Mouse (Mus musculus) erythroblast, embryonic 14.5 days (primary cell): ENCODE data around the gene Rara. TPM values are rescaled to one million over a fixed set of nuclear protein-coding genes. Genes with fewer than 3 reads are reported as not detected.

ENCODE experiments used
- H3K27me3 ChIP-seq: 2 replicates; pipeline ENCODE4 v1.6.1; 2012; ENCODE audit warnings: inconsistent platforms; ENCODE audit not compliant: control insufficient read depth
- H3K36me3 ChIP-seq: 2 replicates; pipeline ENCODE4 v1.6.1; 2012; ENCODE audit warnings: mild to moderate bottlenecking, inconsistent platforms; ENCODE audit not compliant: control insufficient read depth
- H3K4me1 ChIP-seq: 2 replicates; pipeline ENCODE4 v1.6.1; 2012; ENCODE audit warnings: inconsistent platforms; ENCODE audit not compliant: control insufficient read depth
- H3K4me3 ChIP-seq: replicated peaks from 2 replicates; pipeline ENCODE3; 2012; ENCODE audit warnings: moderate library complexity, mild to moderate bottlenecking, inconsistent platforms
- H3K9me3 ChIP-seq: 2 replicates; pipeline ENCODE4 v1.6.1; 2012; ENCODE audit warnings: low read length, inconsistent platforms, mixed read lengths; ENCODE audit not compliant: control insufficient read depth
- GATA1 ChIP-seq: IDR thresholded peaks from 2 replicates; pipeline ENCODE4 v1.6.1; 2012; ENCODE audit warnings: low read length, inconsistent platforms, mixed read lengths
- TAL1 ChIP-seq: IDR thresholded peaks from 3 replicates; pipeline ENCODE4 v1.6.1; 2012; ENCODE audit warnings: low read length, inconsistent platforms, mixed read lengths
- polyA plus RNA-seq: library from polyadenylated mRNA; stranded (reverse); fragments of >175 nt; gene quantifications from 2 replicates; pipeline ENCODE4 v1.2.3, GENCODE M21; 2012

Gene Rara
- 0.20 and 0.32 TPM in 2 replicates for polyA plus RNA-seq

GRCm38 (mm10) chr11:98927438-98928076 lies at the start of gene Rara:
Gene Rara (plus strand): TSS chr11:98927818.
- Histone ChIP-seq H3K36me3 (peaks cover 36% of the 10 kb centered on the region), H3K27me3 (peaks cover 54% of the 10 kb centered on the region), H3K4me1 (peaks cover 32% of the 10 kb centered on the region), H3K9me3 (no peaks in the 10 kb centered on the region), H3K4me3 (peak within 1 kb of the TSS; percentile 32)
- no peak for TF ChIP-seq GATA1

- H3K27me3 ChIP-seq = no peaks in the 10 kb centered on the region
- H3K36me3 ChIP-seq = peaks cover 77% of the 10 kb centered on the region
- no peak overlapping the region for H3K4me3 ChIP-seq
- peaks cover 17% of the 10 kb centered on the region for H3K4me1 ChIP-seq
- TF ChIP-seq TAL1 (no peak), GATA1 (no peak)
- H3K9me3 ChIP-seq = no peaks in the 10 kb centered on the region
These were observed 39.9 kb upstream of the Rara start for GRCm38 (mm10) chr11:98887703-98888102.

- Histone ChIP-seq H3K4me1 (peaks cover 17% of the 10 kb centered on the region), H3K4me3 (no peak overlapping the region), H3K9me3 (peaks cover 4% of the 10 kb centered on the region; the same call in 1 of the 2 replicates), H3K36me3 (peaks cover 90% of the 10 kb centered on the region), H3K27me3 (no peaks in the 10 kb centered on the region)
- no peak for TF ChIP-seq GATA1
- no peak for TF ChIP-seq TAL1
These were observed 38.5 kb upstream of the Rara start for GRCm38 (mm10) chr11:98889077-98889476.

- H3K4me3 ChIP-seq = no peak overlapping the region
- H3K36me3 ChIP-seq = peaks cover 92% of the 10 kb centered on the region
- peaks cover 17% of the 10 kb centered on the region for H3K4me1 ChIP-seq
- H3K27me3 ChIP-seq = no peaks in the 10 kb centered on the region
- TF ChIP-seq TAL1 = no peak
- no peak for TF ChIP-seq GATA1
- peaks cover 4% of the 10 kb centered on the region; the same call in 1 of the 2 replicates for H3K9me3 ChIP-seq
These were observed 37.6 kb upstream of the Rara start for GRCm38 (mm10) chr11:98889977-98890376.

GRCm38 (mm10) chr11:98892426-98892825 lies 35.2 kb upstream of the Rara start:
- Histone ChIP-seq H3K4me1 (peaks cover 15% of the 10 kb centered on the region), H3K4me3 (no peak overlapping the region), H3K9me3 (peaks cover 4% of the 10 kb centered on the region; the same call in 1 of the 2 replicates), H3K36me3 (peaks cover 95% of the 10 kb centered on the region), H3K27me3 (no peaks in the 10 kb centered on the region)
- TF ChIP-seq GATA1 (no peak), TAL1 (no peak)

- no peak for TF ChIP-seq GATA1
- TF ChIP-seq TAL1 = no peak
- Histone ChIP-seq H3K4me1 (peaks cover 43% of the 10 kb centered on the region), H3K27me3 (no peaks in the 10 kb centered on the region), H3K9me3 (no peaks in the 10 kb centered on the region), H3K4me3 (no peak overlapping the region), H3K36me3 (peaks cover 76% of the 10 kb centered on the region)
These were observed 27.0 kb upstream of the Rara start for GRCm38 (mm10) chr11:98900529-98901125.

- Histone ChIP-seq H3K4me3 (no peak overlapping the region), H3K36me3 (peaks cover 59% of the 10 kb centered on the region), H3K27me3 (no peaks in the 10 kb centered on the region), H3K4me1 (peaks cover 61% of the 10 kb centered on the region), H3K9me3 (no peaks in the 10 kb centered on the region)
- TF ChIP-seq TAL1 (no peak), GATA1 (no peak)
These were observed 24.9 kb upstream of the Rara start for GRCm38 (mm10) chr11:98902621-98903245.

GRCm38 (mm10) chr11:98904577-98904976 lies 23.0 kb upstream of the Rara start:
- no peaks in the 10 kb centered on the region for H3K9me3 ChIP-seq
- H3K4me1 ChIP-seq = peaks cover 71% of the 10 kb centered on the region
- H3K4me3 ChIP-seq = peak overlapping the region; percentile 45
- H3K27me3 ChIP-seq = no peaks in the 10 kb centered on the region
- TF ChIP-seq GATA1 (peak; percentile 60; the same call in 1 of the 2 replicates), TAL1 (peak; percentile 62; the same call in 2 of the 3 replicates)
- peaks cover 56% of the 10 kb centered on the region for H3K36me3 ChIP-seq

- peak overlapping the region; percentile 28 for H3K4me3 ChIP-seq
- no peaks in the 10 kb centered on the region for H3K9me3 ChIP-seq
- peaks cover 75% of the 10 kb centered on the region for H3K4me1 ChIP-seq
- peaks cover 56% of the 10 kb centered on the region for H3K36me3 ChIP-seq
- H3K27me3 ChIP-seq = no peaks in the 10 kb centered on the region
- TF ChIP-seq GATA1 (no peak), TAL1 (no peak)
These were observed 22.6 kb upstream of the Rara start for GRCm38 (mm10) chr11:98905033-98905432.
